Mouse (Mus musculus): ENCODE results near the gene Tmem184b. TPM values are rescaled to one million over a fixed set of nuclear protein-coding genes. Genes with fewer than 3 reads are reported as not detected.

Tmem184b gene
- polyA plus RNA-seq, 1 experiment from 2014 or later: 34.1 TPM

GRCm38 (mm10) chr15:79416460-79417085, 13.2 kb upstream of the Tmem184b start:
- Histone ChIP-seq H3K4me1 (replicated peaks; ENCODE audit: control insufficient read depth, insufficient read depth, low read length) (no peaks in the 10 kb centered on the region), H3K27ac (ENCODE audit: low read depth, low read length) (no peak overlapping the region), H3K36me3 (ENCODE audit: control insufficient read depth, insufficient read depth) (peaks cover 35% of the 10 kb centered on the region), H3K9me3 (ENCODE audit: control insufficient read depth) (no peaks in the 10 kb centered on the region), H3K4me3 (ENCODE audit: low read depth, low read length) (no peak overlapping the region), H3K27me3 (replicated peaks; ENCODE audit: control insufficient read depth, insufficient read depth, low read length) (no peaks in the 10 kb centered on the region), H3K4me2 (replicated peaks; ENCODE audit: low read depth) (no peak overlapping the region), H3K9ac (ENCODE audit: low read depth, low read length) (no peak overlapping the region)
- ATAC-seq: no peak
- TF ChIP-seq CTCF (IDR thresholded peaks at IDR 0.05; ENCODE audit: low read depth): no peak
- 67% methylated on average over 10 of the region's 10 CpGs for WGBS

GRCm38 (mm10) chr15:79414513-79414912, 11.1 kb upstream of the Tmem184b start:
- H3K4me1 ChIP-seq (replicated peaks; ENCODE audit: control insufficient read depth, insufficient read depth, low read length): no peaks in the 10 kb centered on the region
- H3K9ac ChIP-seq (ENCODE audit: low read depth, low read length): no peak overlapping the region
- H3K27me3 ChIP-seq (replicated peaks; ENCODE audit: control insufficient read depth, insufficient read depth, low read length): no peaks in the 10 kb centered on the region
- no peak overlapping the region for H3K4me3 ChIP-seq (ENCODE audit: low read depth, low read length)
- no peak for TF ChIP-seq CTCF (IDR thresholded peaks at IDR 0.05; ENCODE audit: low read depth)
- 17% methylated on average over 4 of the region's 4 CpGs for WGBS
- no peak overlapping the region for H3K27ac ChIP-seq (ENCODE audit: low read depth, low read length)
- H3K9me3 ChIP-seq (ENCODE audit: control insufficient read depth): no peaks in the 10 kb centered on the region
- ATAC-seq: peak; percentile 56
- H3K4me2 ChIP-seq (replicated peaks; ENCODE audit: low read depth): no peak overlapping the region
- peaks cover 16% of the 10 kb centered on the region; the same call in 1 of the 2 replicates for H3K36me3 ChIP-seq (ENCODE audit: control insufficient read depth, insufficient read depth)

GRCm38 (mm10) chr15:79413802-79414201, 10.4 kb upstream of the Tmem184b start:
- Histone ChIP-seq H3K27me3 (replicated peaks; ENCODE audit: control insufficient read depth, insufficient read depth, low read length) (no peaks in the 10 kb centered on the region), H3K36me3 (ENCODE audit: control insufficient read depth, insufficient read depth) (peaks cover 10% of the 10 kb centered on the region; the same call in 1 of the 2 replicates), H3K9me3 (ENCODE audit: control insufficient read depth) (no peaks in the 10 kb centered on the region), H3K27ac (ENCODE audit: low read depth, low read length) (no peak overlapping the region; the same call in 1 of the 2 replicates), H3K9ac (ENCODE audit: low read depth, low read length) (no peak overlapping the region), H3K4me3 (ENCODE audit: low read depth, low read length) (no peak overlapping the region), H3K4me1 (replicated peaks; ENCODE audit: control insufficient read depth, insufficient read depth, low read length) (no peaks in the 10 kb centered on the region), H3K4me2 (replicated peaks; ENCODE audit: low read depth) (no peak overlapping the region)
- WGBS: 77% methylated on average over 8 of the region's 8 CpGs
- no peak for ATAC-seq
- TF ChIP-seq CTCF (IDR thresholded peaks at IDR 0.05; ENCODE audit: low read depth): no peak

GRCm38 (mm10) chr15:79413201-79413600, 9.8 kb upstream of the Tmem184b start:
- Histone ChIP-seq H3K4me3 (ENCODE audit: low read depth, low read length) (no peak overlapping the region), H3K36me3 (ENCODE audit: control insufficient read depth, insufficient read depth) (peaks cover 5% of the 10 kb centered on the region; the same call in 1 of the 2 replicates), H3K4me2 (replicated peaks; ENCODE audit: low read depth) (no peak overlapping the region), H3K27me3 (replicated peaks; ENCODE audit: control insufficient read depth, insufficient read depth, low read length) (no peaks in the 10 kb centered on the region), H3K9ac (ENCODE audit: low read depth, low read length) (no peak overlapping the region), H3K9me3 (ENCODE audit: control insufficient read depth) (no peaks in the 10 kb centered on the region), H3K4me1 (replicated peaks; ENCODE audit: control insufficient read depth, insufficient read depth, low read length) (no peaks in the 10 kb centered on the region), H3K27ac (ENCODE audit: low read depth, low read length) (no peak overlapping the region)
- ATAC-seq: no peak
- 95% methylated on average over 3 of the region's 3 CpGs for WGBS
- no peak for TF ChIP-seq CTCF (IDR thresholded peaks at IDR 0.05; ENCODE audit: low read depth)

GRCm38 (mm10) chr15:79411363-79412065, 8.1 kb upstream of the Tmem184b start:
- ATAC-seq: no peak
- H3K4me3 ChIP-seq (ENCODE audit: low read depth, low read length): no peak overlapping the region

GRCm38 (mm10) chr15:79409077-79409573, 5.8 kb upstream of the Tmem184b start:
- Histone ChIP-seq H3K9ac (ENCODE audit: low read depth, low read length) (no peak overlapping the region), H3K27me3 (replicated peaks; ENCODE audit: control insufficient read depth, insufficient read depth, low read length) (no peaks in the 10 kb centered on the region), H3K9me3 (ENCODE audit: control insufficient read depth) (no peaks in the 10 kb centered on the region), H3K4me2 (replicated peaks; ENCODE audit: low read depth) (no peak overlapping the region), H3K36me3 (ENCODE audit: control insufficient read depth, insufficient read depth) (no peaks in the 10 kb centered on the region), H3K27ac (ENCODE audit: low read depth, low read length) (no peak overlapping the region), H3K4me3 (ENCODE audit: low read depth, low read length) (no peak overlapping the region), H3K4me1 (replicated peaks; ENCODE audit: control insufficient read depth, insufficient read depth, low read length) (no peaks in the 10 kb centered on the region)
- no peak for TF ChIP-seq CTCF (IDR thresholded peaks at IDR 0.05; ENCODE audit: low read depth)
- WGBS: 87% methylated on average over 4 of the region's 4 CpGs
- no peak for ATAC-seq

More at GRCm38 (mm10) chr15:79411363-79412065, 8.1 kb upstream of the Tmem184b start:
- TF ChIP-seq CTCF (IDR thresholded peaks at IDR 0.05; ENCODE audit: low read depth): peak; percentile 63
- H3K4me1 ChIP-seq (replicated peaks; ENCODE audit: control insufficient read depth, insufficient read depth, low read length): no peaks in the 10 kb centered on the region
- H3K9ac ChIP-seq (ENCODE audit: low read depth, low read length): no peak overlapping the region
- H3K36me3 ChIP-seq (ENCODE audit: control insufficient read depth, insufficient read depth): no peaks in the 10 kb centered on the region
- H3K4me2 ChIP-seq (replicated peaks; ENCODE audit: low read depth): no peak overlapping the region
- WGBS: 65% methylated on average over 10 of the region's 10 CpGs
- H3K9me3 ChIP-seq (ENCODE audit: control insufficient read depth): no peaks in the 10 kb centered on the region
- no peaks in the 10 kb centered on the region for H3K27me3 ChIP-seq (replicated peaks; ENCODE audit: control insufficient read depth, insufficient read depth, low read length)
- no peak overlapping the region for H3K27ac ChIP-seq (ENCODE audit: low read depth, low read length)

All from intestine, postnatal 0 days (tissue).